Mouse (Mus musculus) kidney, postnatal 10 days (tissue): Measurements from ENCODE around the gene Gabrr1.
A peak's percentile ranks its signal among the peaks of the same experiment; 100 is the strongest.

Experiments used
- DNase-seq: peaks from one replicate; pipeline ENCODE4 v3.0.0; 2021; ENCODE audit warnings: mixed read lengths

The Gabrr1 gene

DNA sequence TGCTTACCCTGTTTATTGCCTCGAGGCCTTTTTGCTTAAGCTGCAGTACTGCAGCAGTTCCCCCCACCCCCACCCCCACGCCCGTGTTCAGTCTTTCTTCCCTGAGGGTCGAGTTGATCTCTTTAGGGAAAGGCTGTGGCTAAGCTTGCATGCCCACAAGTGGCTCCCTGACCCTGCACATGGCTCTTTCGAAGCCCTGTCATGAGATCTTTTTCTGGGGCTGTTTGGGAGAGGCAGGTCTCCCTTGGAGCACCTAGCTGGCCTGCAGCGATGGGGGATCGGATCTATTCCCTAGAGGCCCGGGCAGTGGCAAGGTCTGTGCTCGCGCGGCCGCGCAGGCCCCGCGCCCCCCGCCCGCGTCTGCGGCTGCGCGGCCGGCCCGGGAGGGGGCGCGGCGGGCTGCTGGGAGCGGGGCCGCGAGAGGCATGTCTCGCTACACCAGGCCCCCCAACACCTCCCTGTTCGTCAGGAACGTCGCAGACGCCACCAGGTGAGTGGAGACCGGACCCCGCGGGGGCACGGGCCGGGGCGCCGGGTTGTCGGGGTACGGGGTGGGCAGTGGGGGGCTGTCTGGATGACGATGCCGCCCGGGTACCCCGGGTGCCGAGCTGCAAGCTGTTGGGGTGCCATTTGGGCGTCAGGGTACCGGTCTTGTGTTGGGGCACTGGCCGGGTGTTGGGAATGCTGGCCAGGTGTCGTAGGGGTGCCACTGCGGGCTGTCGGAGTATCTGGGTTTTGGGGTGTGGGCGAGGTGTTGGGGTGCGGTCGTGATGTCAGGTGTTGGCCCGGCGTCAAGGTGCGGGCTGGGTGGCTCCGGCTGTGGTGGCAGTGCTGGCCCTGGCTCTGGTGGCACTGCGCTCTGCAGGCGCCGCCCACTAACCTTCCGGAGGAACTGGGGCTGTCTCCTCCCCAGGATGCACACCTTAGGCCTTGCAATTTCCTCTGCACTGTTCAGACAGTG, 76.8 kb downstream of the Gabrr1 start, which contains the start of gene Srsf12:
Srsf12 (plus strand) TSS at position 111 of the 961 bp plus-strand sequence.
- peak; percentile 43 for DNase-seq
